Mouse (Mus musculus) brain, embryonic 14.5 days (tissue): Measurements from ENCODE around the gene Furin.

ENCODE experiments used
- CTCF ChIP-seq: fragments of 200-500 bp; IDR thresholded peaks from 2 replicates; pipeline ENCODE4 v1.5.1; 2012; ENCODE audit warnings: inconsistent platforms, mild to moderate bottlenecking, moderate library complexity, borderline replicate concordance; ENCODE audit not compliant: insufficient read depth, insufficient read length; ENCODE audit errors: extremely low read depth
- POLR2A ChIP-seq: fragments of 200-500 bp; IDR thresholded peaks from 2 replicates; pipeline ENCODE4 v1.6.1; 2012; ENCODE audit warnings: mild to moderate bottlenecking, inconsistent platforms, borderline replicate concordance; ENCODE audit not compliant: poor library complexity, insufficient read depth, insufficient read length, severe bottlenecking; ENCODE audit errors: extremely low read depth

DNA sequence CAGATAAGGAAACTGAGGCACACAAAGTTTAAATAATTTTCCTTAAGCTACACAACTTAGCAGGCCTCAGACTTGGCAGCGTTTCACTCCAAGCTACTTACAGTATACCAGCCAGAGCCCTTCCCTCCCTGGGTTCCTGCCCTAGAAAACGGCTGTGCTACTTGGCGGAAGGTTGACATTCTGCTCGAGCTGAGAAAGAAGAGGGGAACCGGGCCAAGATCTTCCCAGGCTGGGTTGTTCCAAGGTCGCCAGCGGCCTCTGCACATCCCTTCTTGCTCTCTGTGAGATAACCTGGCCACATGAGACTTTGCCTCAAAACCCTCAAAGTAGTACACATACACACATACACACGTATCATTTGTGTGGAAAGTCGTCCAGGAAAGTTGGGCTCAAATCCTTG lies 1.7 kb downstream of the Furin start:
- TF ChIP-seq POLR2A (no peak), CTCF (no peak)
